Mouse (Mus musculus) intestine, embryonic 14.5 days (tissue): ENCODE measurements around the gene 1700001O22Rik. TPM values are rescaled to one million over a fixed set of nuclear protein-coding genes. Genes with fewer than 3 reads are reported as not detected.

Experiments
- ATAC-seq: fragments of 200-750 bp; cut with Nextera tagmentation; replicated peaks from 2 replicates; pipeline ENCODE4 v1.8.0; 2017; ENCODE audit warnings: low read depth, moderate number of reproducible peaks, moderate TSS enrichment, moderate library complexity; ENCODE audit not compliant: low FRiP score, low TSS enrichment
- DNase-seq: peaks from one replicate; pipeline ENCODE4 v3.0.0-alpha.2; 2018; ENCODE audit warnings: low spot score
- H3K27ac ChIP-seq: fragments of 300-500 bp; sonication (generic); 2 replicates; pipeline ENCODE4 v1.5.1; 2014; ENCODE audit warnings: low read depth, mild to moderate bottlenecking, control low read depth
- H3K27me3 ChIP-seq: fragments of 300-500 bp; sonication (generic); replicated peaks from 2 replicates; pipeline ENCODE4 v1.6.1; 2014; ENCODE audit warnings: low read length, control low read depth; ENCODE audit not compliant: control insufficient read depth, insufficient read depth
- H3K36me3 ChIP-seq: fragments of 300-500 bp; sonication (generic); 2 replicates; pipeline ENCODE4 v1.6.1; 2014; ENCODE audit warnings: low read length, control low read depth; ENCODE audit not compliant: control insufficient read depth, insufficient read depth
- H3K4me1 ChIP-seq: fragments of 300-500 bp; sonication (generic); replicated peaks from 2 replicates; pipeline ENCODE4 v1.6.1; 2014; ENCODE audit warnings: low read length, control low read depth, mixed read lengths; ENCODE audit not compliant: control insufficient read depth, insufficient read depth
- H3K4me2 ChIP-seq: fragments of 300-500 bp; sonication (generic); 2 replicates; pipeline ENCODE4 v1.6.1; 2014; ENCODE audit warnings: low read length
- H3K4me3 ChIP-seq: fragments of 300-500 bp; sonication (generic); 2 replicates; pipeline ENCODE4 v1.5.1; 2014; ENCODE audit warnings: low read depth, low read length, control low read depth, mixed read lengths
- H3K9ac ChIP-seq: fragments of 300-500 bp; sonication (generic); 2 replicates; pipeline ENCODE4 v1.6.1; 2014; ENCODE audit warnings: mild to moderate bottlenecking, low read length
- H3K9me3 ChIP-seq: fragments of 300-500 bp; sonication (generic); 2 replicates; pipeline ENCODE4 v1.6.1; 2016; ENCODE audit warnings: low read length, control low read depth; ENCODE audit not compliant: control insufficient read depth
- WGBS: fragments of 180-500 bp; shearing (Covaris S2); extraction: QIAGEN DNeasy Blood & Tissue Kit; methylation state at CpG from one replicate; pipeline ENCODE4 v1.1.7; 2014; 5-methylcytosine and 5-hydroxymethylcytosine counted together
- polyA plus RNA-seq: library from polyadenylated mRNA; unstranded; fragments of >200 nt; fragmentation: Nextera tagmentation; extraction: Ambion mirVana; gene quantifications from 2 replicates; pipeline ENCODE4 v1.2.1, GENCODE M21; 2014

1700001O22Rik gene
- 2.1 and 2.2 TPM in 2 replicates for polyA plus RNA-seq

GRCm38 (mm10) chr2:30803604-30804003 is at the start of gene 1700001O22Rik:
Gene 1700001O22Rik, minus strand, starts transcription at chr2:30803661.
- no peak within 1 kb of the TSS for H3K4me3 ChIP-seq
- no peak within 1 kb of the TSS for H3K9ac ChIP-seq
- H3K4me1 ChIP-seq, result peaks cover 15% of the 10 kb centered on the region
- H3K27me3 ChIP-seq, result peaks cover 21% of the 10 kb centered on the region
- no peak for ATAC-seq
- no peak for DNase-seq
- no peak within 1 kb of the TSS for H3K27ac ChIP-seq
- H3K36me3 ChIP-seq, result no peaks in the 10 kb centered on the region
- WGBS, result 91% methylated on average over 3 of the region's 3 CpGs
- no peak within 1 kb of the TSS for H3K4me2 ChIP-seq
- H3K9me3 ChIP-seq, result no peaks in the 10 kb centered on the region

GRCm38 (mm10) chr2:30852771-30853313 is 49.4 kb upstream of the 1700001O22Rik start:
- Histone ChIP-seq H3K27me3 (no peaks in the 10 kb centered on the region), H3K27ac (no peak overlapping the region), H3K4me2 (no peak overlapping the region), H3K9ac (no peak overlapping the region), H3K36me3 (no peaks in the 10 kb centered on the region), H3K4me3 (no peak overlapping the region), H3K9me3 (no peaks in the 10 kb centered on the region), H3K4me1 (peaks cover 6% of the 10 kb centered on the region; the same call in 1 of the 2 replicates)
- 25% methylated on average over 20 of the region's 20 CpGs for WGBS
- DNase-seq, result no peak
- ATAC-seq, result no peak

- no peak overlapping the region for H3K4me3 ChIP-seq
- no peak overlapping the region for H3K9ac ChIP-seq
- 22% methylated on average over 5 of the region's 6 CpGs for WGBS
- no peak overlapping the region for H3K27ac ChIP-seq
- peaks cover 10% of the 10 kb centered on the region; the same call in 1 of the 2 replicates for H3K4me1 ChIP-seq
- ATAC-seq (no peak), DNase-seq (no peak)
- H3K4me2 ChIP-seq, result no peak overlapping the region
- H3K36me3 ChIP-seq, result no peaks in the 10 kb centered on the region
- peaks cover 8% of the 10 kb centered on the region for H3K27me3 ChIP-seq
- H3K9me3 ChIP-seq, result no peaks in the 10 kb centered on the region
Measured at GRCm38 (mm10) chr2:30850581-30850980, 47.1 kb upstream of the 1700001O22Rik start.

GRCm38 (mm10) chr2:30848184-30848583 is 44.7 kb upstream of the 1700001O22Rik start:
- no peak overlapping the region for H3K27ac ChIP-seq

GRCm38 (mm10) chr2:30846723-30847122 is 43.3 kb upstream of the 1700001O22Rik start:
- Histone ChIP-seq H3K9me3 (no peaks in the 10 kb centered on the region), H3K9ac (no peak overlapping the region), H3K36me3 (no peaks in the 10 kb centered on the region), H3K4me2 (no peak overlapping the region), H3K27ac (no peak overlapping the region), H3K4me3 (no peak overlapping the region), H3K4me1 (0 out of 2 replicates have a peak, but pooled peaks cover 5% of the 10 kb centered on the region), H3K27me3 (peaks cover 32% of the 10 kb centered on the region)
- WGBS, result 32% methylated on average over 6 of the region's 6 CpGs
- DNase-seq, result no peak
- ATAC-seq, result no peak

More at GRCm38 (mm10) chr2:30848184-30848583, 44.7 kb upstream of the 1700001O22Rik start:
- Histone ChIP-seq H3K9me3 (no peaks in the 10 kb centered on the region), H3K36me3 (no peaks in the 10 kb centered on the region), H3K27me3 (peaks cover 24% of the 10 kb centered on the region), H3K4me2 (no peak overlapping the region), H3K9ac (no peak overlapping the region), H3K4me1 (peaks cover 10% of the 10 kb centered on the region; the same call in 1 of the 2 replicates), H3K4me3 (no peak overlapping the region)
- no peak for DNase-seq
- 72% methylated on average over 8 of the region's 8 CpGs for WGBS
- no peak for ATAC-seq

GRCm38 (mm10) chr2:30846236-30846635 is 42.8 kb upstream of the 1700001O22Rik start:
- no peak for DNase-seq

GRCm38 (mm10) chr2:30845152-30846070 is 42.0 kb upstream of the 1700001O22Rik start:
- no peaks in the 10 kb centered on the region for H3K36me3 ChIP-seq
- no peaks in the 10 kb centered on the region for H3K9me3 ChIP-seq
- H3K4me2 ChIP-seq, result peak overlapping the region; percentile 82
- 0 out of 2 replicates have a peak, but pooled peaks cover 5% of the 10 kb centered on the region for H3K4me1 ChIP-seq
- H3K27ac ChIP-seq, result no peak overlapping the region
- WGBS, result 1% methylated on average over 80 of the region's 80 CpGs
- 0 out of 2 replicates have a peak, but pooled peaks have one; percentile 40 for ATAC-seq
- H3K4me3 ChIP-seq, result peak overlapping the region; percentile 56
- H3K9ac ChIP-seq, result peak overlapping the region; percentile 58
- H3K27me3 ChIP-seq, result peaks cover 32% of the 10 kb centered on the region
- no peak for DNase-seq

More at GRCm38 (mm10) chr2:30846236-30846635, 42.8 kb upstream of the 1700001O22Rik start:
- 0 out of 2 replicates have a peak, but pooled peaks cover 5% of the 10 kb centered on the region for H3K4me1 ChIP-seq
- H3K36me3 ChIP-seq, result no peaks in the 10 kb centered on the region
- H3K4me2 ChIP-seq, result peak overlapping the region; percentile 82
- WGBS, result 65% methylated on average over 8 of the region's 8 CpGs
- ATAC-seq, result no peak
- H3K4me3 ChIP-seq, result peak overlapping the region; percentile 56
- peaks cover 32% of the 10 kb centered on the region for H3K27me3 ChIP-seq
- H3K9me3 ChIP-seq, result no peaks in the 10 kb centered on the region
- no peak overlapping the region for H3K27ac ChIP-seq
- H3K9ac ChIP-seq, result no peak overlapping the region; the same call in 1 of the 2 replicates

GRCm38 (mm10) chr2:30842615-30843014 is 39.2 kb upstream of the 1700001O22Rik start:
- no peak overlapping the region for H3K4me2 ChIP-seq
- 0 out of 2 replicates have a peak, but pooled peaks cover 5% of the 10 kb centered on the region for H3K4me1 ChIP-seq
- whole genome bisulfite sequencing, result 39% methylated on average over 10 of the region's 10 CpGs
- no peak for ATAC-seq
- peaks cover 32% of the 10 kb centered on the region for H3K27me3 ChIP-seq
- H3K9me3 ChIP-seq, result no peaks in the 10 kb centered on the region
- no peaks in the 10 kb centered on the region for H3K36me3 ChIP-seq
- DNase-seq, result no peak
- H3K27ac ChIP-seq, result no peak overlapping the region
- no peak overlapping the region for H3K4me3 ChIP-seq
- H3K9ac ChIP-seq, result no peak overlapping the region
